Mouse (Mus musculus) olfactory bulb, adult 2 months (tissue): ENCODE measurements at regions not wholly inside any gene's neighbourhood (a gene's known extent, or its start where the extent isn't known, plus 50 kb on each side); places are given as distances from the start of the nearest gene placed in this dataset.

Experiments
- CTCF ChIP-seq: fragments of 200-500 bp; IDR thresholded peaks from 2 replicates; pipeline ENCODE4 v1.5.1; 2012; ENCODE audit warnings: low read depth, mild to moderate bottlenecking, low read length, moderate library complexity; ENCODE audit not compliant: insufficient read depth
- POLR2A ChIP-seq: fragments of 200-500 bp; IDR thresholded peaks from 2 replicates; pipeline ENCODE4 v1.6.1; 2012; ENCODE audit warnings: mild to moderate bottlenecking, low read depth, low read length, moderate library complexity; ENCODE audit not compliant: insufficient read depth

GRCm38 (mm10) chr14:71973016-71973415 is 518.6 kb downstream of the Gm9195 start:
- TF ChIP-seq CTCF (no peak), POLR2A (no peak)
